Mouse (Mus musculus): ENCODE measurements around the gene Higd1a.

DNA sequence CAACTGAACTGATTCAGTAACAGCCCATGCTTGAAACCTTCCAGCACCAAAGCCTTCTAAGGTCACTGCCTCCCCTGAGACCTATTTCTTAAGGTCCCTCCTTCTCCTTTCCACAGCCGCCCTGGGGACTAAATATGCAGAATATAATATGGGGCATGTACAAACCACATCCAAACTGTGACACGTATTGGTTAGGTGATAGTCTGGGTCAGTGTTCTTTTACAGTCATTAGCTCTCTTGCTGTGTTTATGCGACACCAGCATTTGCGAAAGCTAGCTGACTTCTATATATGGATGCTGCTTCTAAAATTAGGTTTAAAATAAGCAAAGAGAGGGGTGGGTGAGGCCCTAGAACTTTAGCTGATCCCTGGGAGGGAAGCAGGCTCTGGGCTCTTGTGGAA lies 38.7 kb upstream of the Higd1a start:
- no peak for TF ChIP-seq CTCF (IDR thresholded peaks at IDR 0.05; ENCODE audit: low read depth, low read length)
- no peak for TF ChIP-seq POLR2A (IDR thresholded peaks at IDR 0.05; ENCODE audit: borderline replicate concordance, low read depth, low read length)

All from bone marrow macrophage, adult 2 months (primary cell).